Comparison of ENCODE assay signal across 8 mouse cellular contexts in genomic region chrX:162527240-162527639, GRCm38 (mm10).
A peak's percentile ranks its signal among the peaks of the same experiment; 100 is the strongest.
DNase-seq lines count a peak whose midpoint lies in the region; ATAC-seq and TF ChIP-seq lines count a peak whose summit lies in the region.

No protein-coding gene starts in this region.

- H3K4me1 ChIP-seq in lung, adult 2 months (ENCODE audit: control insufficient read depth, insufficient read depth, low read length), result no peaks in the 10 kb centered on the region

- no peak for TF ChIP-seq POLR2A in lung, adult 2 months (IDR thresholded peaks at IDR 0.05; ENCODE audit: borderline replicate concordance, extremely low read depth, low read depth, low read length)

- ATAC-seq in CD4-positive, CD25-positive, alpha-beta regulatory T cell, adult 4 months, result no peak

- peak; percentile 73 for TF ChIP-seq CTCF in lung, adult 2 months (IDR thresholded peaks at IDR 0.05; ENCODE audit: insufficient read depth, low read length)

- 40% methylated on average over 2 of the region's 2 CpGs for WGBS in lung, adult 2 months

- H3K4me3 ChIP-seq in lung, adult 2 months (replicated peaks; ENCODE audit: extremely low read depth, low read depth, low read length), result no peak overlapping the region

- peak; percentile 6 for DNase-seq in CD4-positive, CD25-positive, alpha-beta regulatory T cell, adult 2 months (ENCODE audit: low read depth, low spot score)
- peak; percentile 19 for DNase-seq in urinary bladder, postnatal 25 days (ENCODE audit: low spot score)
- no peak for DNase-seq in urinary bladder, adult 18-20 months (ENCODE audit: low spot score in 2 of 2)
- DNase-seq in embryo, embryonic 11 days, result peak; percentile 61
- DNase-seq in kidney, postnatal 10 days, result peak; percentile 63
- DNase-seq in lung, adult 2 months, result peak; percentile 21
- DNase-seq in right cerebral cortex, postnatal 4 days, result peak; percentile 48

Comparison
In these comparisons a context has a peak if more than half of its experiments do, and no peak if none do; other contexts are left out.
1. DNase-seq: peak in CD4-positive, CD25-positive, alpha-beta regulatory T cell, adult 2 months (single experiment), urinary bladder, postnatal 25 days (single experiment), embryo, embryonic 11 days (single experiment), kidney, postnatal 10 days (single experiment), lung, adult 2 months (single experiment) and right cerebral cortex, postnatal 4 days (single experiment); none in urinary bladder, adult 18-20 months (0 of 2).